Mouse (Mus musculus) midbrain, embryonic 14.5 days (tissue): ENCODE results near the gene Tbc1d5. TPM values are rescaled to one million over a fixed set of nuclear protein-coding genes. Genes with fewer than 3 reads are reported as not detected.
"Not testable (repeated sequence)": the region's sequence is repeated elsewhere in the genome, so short reads cannot be mapped to it uniquely, and the experiment has no call there.

Experiments
- ATAC-seq: fragments of 200-750 bp; cut with Nextera tagmentation; 2 replicates; pipeline ENCODE4 v1.8.0; 2017; ENCODE audit warnings: moderate number of reproducible peaks, moderate library complexity; ENCODE audit not compliant: low FRiP score, low TSS enrichment
- DNase-seq: peaks from one replicate; pipeline ENCODE4 v3.0.0-alpha.2; 2015
- H3K27ac ChIP-seq: fragments of 300-500 bp; sonication (generic); replicated peaks from 2 replicates; pipeline ENCODE4 v1.5.1; 2014; ENCODE audit warnings: mild to moderate bottlenecking, low read depth, low read length, moderate library complexity
- H3K27me3 ChIP-seq: fragments of 300-500 bp; sonication (generic); 2 replicates; pipeline ENCODE4 v1.6.1; 2014; ENCODE audit warnings: low read length, control low read depth, mixed read lengths; ENCODE audit not compliant: control insufficient read depth, insufficient read depth
- H3K36me3 ChIP-seq: fragments of 300-500 bp; sonication (generic); 2 replicates; pipeline ENCODE4 v1.6.1; 2014; ENCODE audit warnings: low read length, control low read depth; ENCODE audit not compliant: control insufficient read depth, insufficient read depth
- H3K4me1 ChIP-seq: fragments of 300-500 bp; sonication (generic); 2 replicates; pipeline ENCODE4 v1.6.1; 2014; ENCODE audit warnings: mild to moderate bottlenecking, antibody characterized with exemption, low read length, control low read depth; ENCODE audit not compliant: control insufficient read depth, insufficient read depth
- H3K4me2 ChIP-seq: fragments of 300-500 bp; sonication (generic); 2 replicates; pipeline ENCODE4 v1.6.1; 2014; ENCODE audit warnings: mild to moderate bottlenecking, low read length, moderate library complexity
- H3K4me3 ChIP-seq: fragments of 300-500 bp; sonication (generic); replicated peaks from 2 replicates; pipeline ENCODE4 v1.5.1; 2014; ENCODE audit warnings: low read depth, low read length
- H3K9ac ChIP-seq: fragments of 300-500 bp; sonication (generic); replicated peaks from 2 replicates; pipeline ENCODE4 v1.6.1; 2014; ENCODE audit warnings: mild to moderate bottlenecking, low read length, moderate library complexity
- H3K9me3 ChIP-seq: fragments of 300-500 bp; sonication (generic); 2 replicates; pipeline ENCODE4 v1.6.1; 2016; ENCODE audit warnings: low read length, control low read depth, mixed read lengths; ENCODE audit not compliant: control insufficient read depth
- WGBS: fragments of 180-500 bp; shearing (Covaris S2); extraction: QIAGEN DNeasy Blood & Tissue Kit; methylation state at CpG from one replicate; pipeline ENCODE4 v1.1.7; 2014; 5-methylcytosine and 5-hydroxymethylcytosine counted together
- polyA plus RNA-seq: library from polyadenylated mRNA; unstranded; fragments of >200 nt; fragmentation: Nextera tagmentation; extraction: Ambion mirVana; gene quantifications from 2 replicates; pipeline ENCODE4 v1.2.1, GENCODE M21; 2014

Tbc1d5 gene
- polyA plus RNA-seq, 1 experiment from 2014 or later = 8.4 TPM

DNA sequence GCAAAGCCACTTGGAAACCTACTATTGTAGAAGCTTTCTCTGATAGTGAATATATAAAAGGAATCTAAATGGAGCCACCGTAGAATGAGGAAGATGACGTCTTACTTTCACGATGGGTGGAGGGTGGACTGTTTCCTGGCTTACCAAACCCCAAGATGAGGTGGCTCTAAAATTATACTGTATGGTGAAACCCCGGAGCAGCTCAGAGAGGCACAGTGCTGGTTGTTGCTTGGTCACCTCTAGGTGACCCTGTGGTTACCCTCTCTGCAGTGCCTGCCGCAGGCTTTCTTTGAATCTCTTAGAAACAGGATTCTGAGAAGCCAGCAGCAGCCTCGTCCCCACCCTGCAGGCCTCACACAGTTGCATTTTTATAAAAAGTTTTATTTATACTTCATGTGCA, 449.6 kb downstream of the Tbc1d5 start:
- Histone ChIP-seq H3K4me1 (no peaks in the 10 kb centered on the region), H3K9me3 (no peaks in the 10 kb centered on the region), H3K27ac (no peak overlapping the region), H3K9ac (no peak overlapping the region), H3K4me3 (no peak overlapping the region), H3K27me3 (no peaks in the 10 kb centered on the region), H3K36me3 (no peaks in the 10 kb centered on the region), H3K4me2 (no peak overlapping the region)
- ATAC-seq (no peak), DNase-seq (no peak)
- WGBS = 91% methylated on average over 6 of the region's 6 CpGs

DNA sequence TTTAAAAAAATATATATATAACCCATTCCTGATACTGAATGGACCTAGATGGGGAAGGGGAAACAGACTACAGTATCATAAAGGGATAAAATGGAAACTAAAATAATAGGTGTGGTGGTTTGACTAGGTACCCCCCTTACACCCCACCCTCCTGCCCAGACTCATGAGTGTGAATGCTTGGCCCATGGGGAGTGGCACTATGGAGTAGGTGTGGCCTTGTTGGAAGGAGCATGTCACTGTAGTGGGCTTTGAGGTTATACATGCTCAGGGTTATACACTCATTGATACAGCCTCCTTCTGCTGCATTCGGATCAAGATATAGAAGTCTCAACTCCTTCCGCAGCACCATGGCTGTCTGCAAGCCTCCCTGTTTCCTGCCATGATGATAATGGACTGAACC, 450.1 kb downstream of the Tbc1d5 start:
- H3K27ac ChIP-seq = no peak overlapping the region
- no peak for ATAC-seq

DNA sequence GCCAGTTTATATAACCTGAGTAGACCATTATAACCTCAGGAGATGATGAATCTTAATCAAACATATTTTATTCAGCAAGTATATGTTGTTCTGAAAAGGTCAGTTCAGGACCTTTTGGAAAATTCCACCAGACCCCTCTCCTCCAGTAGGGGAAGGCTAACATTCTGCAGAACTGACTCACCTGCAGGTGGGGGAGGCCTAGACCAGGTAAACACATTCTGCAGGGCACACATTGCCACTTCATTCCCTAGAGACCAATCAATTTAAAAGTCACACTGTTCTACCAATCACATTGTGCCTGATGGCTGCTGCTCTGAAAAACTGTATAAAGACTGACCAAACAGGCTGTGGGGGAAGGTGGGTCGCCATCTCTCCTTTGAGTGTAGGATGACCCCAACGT, 452.9 kb downstream of the Tbc1d5 start:
- no peak for ATAC-seq
- H3K9ac ChIP-seq = no peak overlapping the region
- H3K27me3 ChIP-seq = no peaks in the 10 kb centered on the region
- no peak overlapping the region for H3K4me3 ChIP-seq
- no peak overlapping the region for H3K27ac ChIP-seq
- 90% methylated on average over 2 of the region's 2 CpGs for WGBS
- DNase-seq = no peak
- no peaks in the 10 kb centered on the region for H3K4me1 ChIP-seq
- no peaks in the 10 kb centered on the region for H3K9me3 ChIP-seq
- H3K36me3 ChIP-seq = no peaks in the 10 kb centered on the region
- no peak overlapping the region for H3K4me2 ChIP-seq

More for the DNA sequence above, 450.1 kb downstream of the Tbc1d5 start:
- no peak for DNase-seq
- WGBS = 97% methylated on average over 2 of the region's 2 CpGs
- H3K36me3 ChIP-seq = no peaks in the 10 kb centered on the region
- H3K9ac ChIP-seq = no peak overlapping the region
- no peaks in the 10 kb centered on the region for H3K27me3 ChIP-seq
- no peaks in the 10 kb centered on the region for H3K4me1 ChIP-seq
- H3K4me3 ChIP-seq = no peak overlapping the region
- no peak overlapping the region for H3K4me2 ChIP-seq
- no peaks in the 10 kb centered on the region for H3K9me3 ChIP-seq

DNA sequence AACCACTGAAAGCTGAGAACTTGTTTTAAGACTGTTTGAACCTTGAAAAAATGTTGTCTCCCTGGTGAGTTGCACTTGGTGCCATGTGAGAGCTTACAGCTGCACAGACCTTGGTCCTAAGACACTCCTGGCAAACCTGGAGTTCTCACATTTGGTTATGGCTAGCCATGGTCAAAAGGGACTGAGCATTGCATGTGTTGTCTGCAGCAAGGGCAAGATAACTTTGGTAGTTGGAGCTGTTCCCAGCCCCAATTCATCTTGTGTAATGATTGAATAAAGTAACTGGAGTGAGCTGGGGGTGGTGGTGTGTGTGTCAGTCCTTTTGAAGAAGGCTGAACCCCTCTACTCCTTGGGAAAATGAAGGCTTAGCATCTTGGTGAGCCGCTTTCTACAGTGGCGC, 454.8 kb downstream of the Tbc1d5 start:
- no peak for ATAC-seq
- 51% methylated on average over 2 of the region's 2 CpGs for WGBS

DNA sequence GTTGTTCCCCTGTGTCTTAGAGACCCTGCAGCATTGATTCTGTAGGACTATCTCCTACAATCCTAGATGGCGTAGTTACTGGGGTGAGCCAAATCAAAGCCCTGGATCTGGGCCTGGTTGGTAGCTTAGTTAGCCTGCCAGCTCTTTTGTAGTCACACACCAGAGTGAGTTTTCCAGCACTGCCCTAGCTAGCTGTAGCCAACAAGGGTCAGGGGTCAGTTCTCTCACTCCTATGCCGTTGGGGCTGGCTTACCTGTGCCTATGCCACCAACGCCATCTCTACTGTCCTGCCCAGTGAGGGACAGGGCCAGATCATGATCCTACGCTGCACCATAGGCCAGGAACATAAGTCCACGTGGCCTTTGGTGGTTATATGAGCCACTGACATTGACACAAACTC, 461.6 kb downstream of the Tbc1d5 start:
- Histone ChIP-seq H3K27ac (no peak overlapping the region), H3K27me3 (no peaks in the 10 kb centered on the region), H3K36me3 (no peaks in the 10 kb centered on the region), H3K4me3 (no peak overlapping the region), H3K9me3 (peaks cover 8% of the 10 kb centered on the region; the same call in 1 of the 2 replicates), H3K4me2 (no peak overlapping the region), H3K4me1 (no peaks in the 10 kb centered on the region), H3K9ac (no peak overlapping the region)
- DNase-seq (no peak), ATAC-seq (no peak)
- 84% methylated on average over 5 of the region's 5 CpGs for WGBS

More for the DNA sequence above, 454.8 kb downstream of the Tbc1d5 start:
- Histone ChIP-seq H3K36me3 (no peaks in the 10 kb centered on the region), H3K4me2 (no peak overlapping the region), H3K27ac (no peak overlapping the region), H3K27me3 (no peaks in the 10 kb centered on the region), H3K9me3 (no peaks in the 10 kb centered on the region), H3K4me1 (no peaks in the 10 kb centered on the region), H3K9ac (no peak overlapping the region), H3K4me3 (no peak overlapping the region)
- DNase-seq = no peak

DNA sequence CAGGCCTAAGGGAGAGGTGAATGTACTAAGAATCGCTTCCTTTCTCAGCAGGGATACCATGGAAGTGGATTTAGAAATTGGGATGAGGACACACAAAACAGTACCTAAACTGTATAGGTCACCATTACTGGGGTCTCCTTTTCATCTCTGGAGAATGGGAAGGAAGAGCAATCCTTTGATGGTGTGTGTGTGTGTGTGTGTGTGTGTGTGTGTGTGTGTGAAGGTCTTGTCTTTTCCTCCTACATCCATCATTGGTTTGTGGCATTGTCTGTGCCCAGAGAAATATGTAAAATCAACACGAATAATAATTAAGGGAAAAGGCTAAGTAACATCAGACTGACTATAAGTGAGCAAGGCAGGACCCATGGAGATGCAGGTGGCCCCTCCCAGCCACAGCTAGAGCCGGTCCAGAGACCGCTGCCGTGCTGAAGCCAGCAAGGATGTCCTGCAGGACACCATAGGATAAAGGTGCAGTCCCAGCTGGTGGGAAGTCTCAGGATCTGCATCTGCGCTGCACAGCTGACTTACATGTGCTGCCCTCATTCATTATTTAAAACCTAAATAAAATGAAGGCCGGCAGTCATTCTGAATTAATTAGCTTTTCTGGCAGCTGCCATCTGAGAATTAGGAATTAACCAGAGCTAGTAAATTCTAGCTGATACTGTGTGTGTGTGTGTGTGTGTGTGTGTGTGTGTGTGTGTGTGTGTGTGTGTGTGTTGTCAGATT, 468.5 kb downstream of the Tbc1d5 start:
- peaks cover 4% of the 10 kb centered on the region; the same call in 1 of the 2 replicates for H3K9me3 ChIP-seq
- H3K9ac ChIP-seq = no peak overlapping the region
- WGBS = 28% methylated on average over 7 of the region's 7 CpGs
- no peaks in the 10 kb centered on the region for H3K36me3 ChIP-seq
- ATAC-seq (peak; percentile 87), DNase-seq (peak; percentile 78)
- peaks cover 8% of the 10 kb centered on the region; the same call in 1 of the 2 replicates for H3K4me1 ChIP-seq
- H3K4me3 ChIP-seq = no peak overlapping the region
- H3K27ac ChIP-seq = peak overlapping the region; percentile 52
- peak overlapping the region; percentile 17; the same call in 1 of the 2 replicates for H3K4me2 ChIP-seq
- H3K27me3 ChIP-seq = no peaks in the 10 kb centered on the region

DNA sequence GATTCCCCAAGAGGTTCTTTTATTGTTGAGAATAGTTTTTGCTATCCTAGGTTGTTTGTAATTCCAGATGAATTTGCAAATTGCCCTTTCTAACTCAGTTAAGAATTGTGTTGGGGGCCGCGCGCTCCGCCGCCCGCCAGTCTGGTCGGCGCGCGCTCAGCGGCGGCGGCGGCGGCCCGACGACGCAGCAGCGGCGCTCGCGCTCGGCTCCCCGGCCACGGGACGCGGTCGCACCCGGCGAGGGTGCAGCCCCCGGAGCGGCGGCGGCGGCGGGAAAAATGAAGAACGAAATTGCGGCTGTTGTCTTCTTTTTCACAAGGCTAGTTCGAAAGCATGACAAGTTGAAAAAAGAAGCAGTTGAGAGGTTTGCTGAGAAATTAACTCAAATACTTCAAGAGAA, 480.7 kb downstream of the Tbc1d5 start:
- H3K27ac ChIP-seq, H3K4me1 ChIP-seq, H3K9ac ChIP-seq, H3K9me3 ChIP-seq, ATAC-seq, DNase-seq, H3K27me3 ChIP-seq, H3K36me3 ChIP-seq: not testable (repeated sequence)
- H3K4me2 ChIP-seq = peak overlapping the region; percentile 47
- 0 out of 2 replicates have a peak overlapping the region, but pooled peaks have one; percentile 7 for H3K4me3 ChIP-seq
- 2% methylated on average over 39 of the region's 39 CpGs for WGBS

DNA sequence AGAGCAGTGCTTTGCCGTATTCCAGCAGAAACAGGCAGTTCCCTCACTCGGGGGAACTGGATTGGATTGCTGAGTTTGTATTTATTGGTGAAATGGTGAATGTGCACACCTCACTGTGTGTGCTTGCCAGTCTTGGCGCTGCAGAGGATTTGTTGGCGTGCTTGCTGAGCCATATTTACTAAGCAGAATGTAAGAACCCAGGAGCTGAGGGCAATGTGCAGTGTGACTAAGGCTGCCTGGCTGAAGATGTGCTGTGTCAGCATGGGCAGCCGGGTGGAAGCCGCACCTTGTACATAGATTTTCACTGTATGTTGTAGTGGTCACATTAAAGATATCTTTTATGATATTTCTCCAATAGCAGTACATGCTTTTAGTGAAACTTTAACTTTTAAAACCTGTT, 491.0 kb downstream of the Tbc1d5 start:
- 88% methylated on average over 6 of the region's 6 CpGs for WGBS
- no peak overlapping the region for H3K27ac ChIP-seq
- H3K4me1 ChIP-seq = no peaks in the 10 kb centered on the region
- no peaks in the 10 kb centered on the region for H3K9me3 ChIP-seq
- H3K4me2 ChIP-seq = no peak overlapping the region
- no peaks in the 10 kb centered on the region for H3K27me3 ChIP-seq
- no peak for ATAC-seq
- H3K9ac ChIP-seq = no peak overlapping the region
- DNase-seq = no peak
- H3K36me3 ChIP-seq = peaks cover 15% of the 10 kb centered on the region
- no peak overlapping the region for H3K4me3 ChIP-seq

DNA sequence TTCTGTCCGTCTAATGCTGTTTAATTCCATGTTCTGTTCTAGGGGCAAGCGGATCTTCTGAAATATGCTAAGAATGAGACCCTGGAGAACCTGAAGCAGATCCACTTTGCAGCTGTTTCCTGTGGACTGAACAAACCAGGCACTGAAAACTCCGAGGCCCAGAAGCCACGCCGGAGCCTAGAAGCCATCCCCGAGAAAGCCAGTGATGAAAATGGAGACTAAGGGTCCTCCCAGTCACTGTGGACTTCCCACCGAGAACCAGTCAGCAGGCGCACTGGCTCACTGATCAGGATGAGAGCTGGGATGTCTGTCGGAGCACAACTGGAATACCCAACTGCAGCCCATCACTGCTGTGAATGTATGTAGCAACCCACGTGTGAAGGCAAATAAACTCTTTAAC, 491.5 kb downstream of the Tbc1d5 start:
- peaks cover 15% of the 10 kb centered on the region for H3K36me3 ChIP-seq
- no peaks in the 10 kb centered on the region for H3K4me1 ChIP-seq
- H3K9ac ChIP-seq = no peak overlapping the region
- H3K27me3 ChIP-seq = no peaks in the 10 kb centered on the region
- no peak overlapping the region for H3K4me3 ChIP-seq
- WGBS = 79% methylated on average over 10 of the region's 10 CpGs
- H3K4me2 ChIP-seq = no peak overlapping the region
- ATAC-seq (no peak), DNase-seq (no peak)
- H3K27ac ChIP-seq = no peak overlapping the region
- no peaks in the 10 kb centered on the region for H3K9me3 ChIP-seq
